Mouse (Mus musculus) hindbrain, embryonic 14.5 days (tissue): ENCODE measurements around the gene Ccdc61. TPM values are rescaled to one million over a fixed set of nuclear protein-coding genes. Genes with fewer than 3 reads are reported as not detected.
"Not testable (repeated sequence)": the region's sequence is repeated elsewhere in the genome, so short reads cannot be mapped to it uniquely, and the experiment has no call there.

Experiments used
- ATAC-seq: fragments of 200-750 bp; cut with Nextera tagmentation; 2 replicates; pipeline ENCODE4 v1.8.0; 2017; ENCODE audit warnings: moderate number of reproducible peaks, mild to moderate bottlenecking, moderate TSS enrichment, moderate library complexity; ENCODE audit not compliant: low FRiP score
- DNase-seq: peaks from one replicate; pipeline ENCODE4 v3.0.0-alpha.2; 2015; ENCODE audit warnings: low spot score
- H3K27ac ChIP-seq: fragments of 300-500 bp; sonication (generic); 2 replicates; pipeline ENCODE4 v1.5.1; 2014; ENCODE audit warnings: mild to moderate bottlenecking, moderate library complexity
- H3K27me3 ChIP-seq: fragments of 300-500 bp; sonication (generic); 2 replicates; pipeline ENCODE4 v1.6.1; 2014; ENCODE audit warnings: mild to moderate bottlenecking, low read length, mixed read lengths; ENCODE audit not compliant: control insufficient read depth, insufficient read depth
- H3K36me3 ChIP-seq: fragments of 300-500 bp; sonication (generic); replicated peaks from 2 replicates; pipeline ENCODE4 v1.6.1; 2014; ENCODE audit not compliant: control insufficient read depth, insufficient read depth
- H3K4me1 ChIP-seq: fragments of 300-500 bp; sonication (generic); replicated peaks from 2 replicates; pipeline ENCODE4 v1.6.1; 2014; ENCODE audit warnings: antibody characterized with exemption, low read length, mixed read lengths; ENCODE audit not compliant: control insufficient read depth, insufficient read depth
- H3K4me2 ChIP-seq: fragments of 300-500 bp; sonication (generic); replicated peaks from 2 replicates; pipeline ENCODE4 v1.6.1; 2014; ENCODE audit warnings: mild to moderate bottlenecking, moderate library complexity
- H3K4me3 ChIP-seq: fragments of 300-500 bp; sonication (generic); replicated peaks from 2 replicates; pipeline ENCODE4 v1.5.1; 2014; ENCODE audit warnings: mild to moderate bottlenecking, low read length
- H3K9ac ChIP-seq: fragments of 300-500 bp; sonication (generic); 2 replicates; pipeline ENCODE4 v1.6.1; 2014
- H3K9me3 ChIP-seq: fragments of 300-500 bp; sonication (generic); 2 replicates; pipeline ENCODE4 v1.6.1; 2016; ENCODE audit warnings: low read length; ENCODE audit not compliant: control insufficient read depth
- WGBS: fragments of 180-500 bp; shearing (Covaris S2); extraction: QIAGEN DNeasy Blood & Tissue Kit; methylation state at CpG from one replicate; pipeline ENCODE4 v1.1.7; 2014; 5-methylcytosine and 5-hydroxymethylcytosine counted together
- polyA plus RNA-seq: library from polyadenylated mRNA; unstranded; fragments of >200 nt; fragmentation: Nextera tagmentation; extraction: Ambion mirVana; gene quantifications from 2 replicates; pipeline ENCODE4 v1.2.1, GENCODE M21; 2014

The Ccdc61 gene
- polyA plus RNA-seq, 1 experiment from 2014 or later = 23.9 TPM

GRCm38 (mm10) chr7:18875372-18875771 is 34.8 kb downstream of the Ccdc61 start:
- Histone ChIP-seq H3K27ac (no peak overlapping the region), H3K27me3 (no peaks in the 10 kb centered on the region), H3K36me3 (no peaks in the 10 kb centered on the region), H3K9ac (no peak overlapping the region), H3K4me1 (0 out of 2 replicates have a peak, but pooled peaks cover 4% of the 10 kb centered on the region), H3K4me3 (no peak overlapping the region), H3K4me2 (no peak overlapping the region), H3K9me3 (no peaks in the 10 kb centered on the region)
- 85% methylated on average over 5 of the region's 5 CpGs for WGBS
- DNase-seq (no peak), ATAC-seq (no peak)

GRCm38 (mm10) chr7:18873253-18873652 is 37.0 kb downstream of the Ccdc61 start:
- H3K36me3 ChIP-seq = no peaks in the 10 kb centered on the region
- H3K27me3 ChIP-seq = no peaks in the 10 kb centered on the region
- peak overlapping the region; percentile 79 for H3K4me2 ChIP-seq
- H3K4me1 ChIP-seq = 0 out of 2 replicates have a peak, but pooled peaks cover 4% of the 10 kb centered on the region
- peak overlapping the region; percentile 47 for H3K4me3 ChIP-seq
- no peak overlapping the region for H3K27ac ChIP-seq
- ATAC-seq (peak; percentile 80), DNase-seq (peak; percentile 91)
- WGBS = under 1% methylated on average over 10 of the region's 10 CpGs
- peak overlapping the region; percentile 57 for H3K9ac ChIP-seq
- H3K9me3 ChIP-seq = no peaks in the 10 kb centered on the region

GRCm38 (mm10) chr7:18872816-18873215 is 37.4 kb downstream of the Ccdc61 start:
- no peaks in the 10 kb centered on the region for H3K9me3 ChIP-seq
- no peak for DNase-seq
- WGBS = 2% methylated on average over 7 of the region's 7 CpGs
- H3K36me3 ChIP-seq = no peaks in the 10 kb centered on the region
- peak; percentile 38 for ATAC-seq
- H3K27ac ChIP-seq = no peak overlapping the region
- peak overlapping the region; percentile 79 for H3K4me2 ChIP-seq
- peak overlapping the region; percentile 57 for H3K9ac ChIP-seq
- H3K27me3 ChIP-seq = no peaks in the 10 kb centered on the region
- 0 out of 2 replicates have a peak, but pooled peaks cover 4% of the 10 kb centered on the region for H3K4me1 ChIP-seq
- peak overlapping the region; percentile 47 for H3K4me3 ChIP-seq

GRCm38 (mm10) chr7:18872014-18872802 is 38.0 kb downstream of the Ccdc61 start:
- H3K9me3 ChIP-seq = no peaks in the 10 kb centered on the region
- 0 out of 2 replicates have a peak, but pooled peaks cover 4% of the 10 kb centered on the region for H3K4me1 ChIP-seq
- peak overlapping the region; percentile 47 for H3K4me3 ChIP-seq
- H3K27me3 ChIP-seq = no peaks in the 10 kb centered on the region
- ATAC-seq (peak; percentile 71), DNase-seq (peak; percentile 40)
- no peak overlapping the region for H3K27ac ChIP-seq
- WGBS = 32% methylated on average over 13 of the region's 14 CpGs
- H3K36me3 ChIP-seq = no peaks in the 10 kb centered on the region
- H3K9ac ChIP-seq = peak overlapping the region; percentile 57
- H3K4me2 ChIP-seq = peak overlapping the region; percentile 79

- not testable (repeated sequence) for H3K36me3 ChIP-seq, H3K27me3 ChIP-seq, H3K9ac ChIP-seq, DNase-seq, H3K27ac ChIP-seq, H3K9me3 ChIP-seq, H3K4me2 ChIP-seq, H3K4me3 ChIP-seq, H3K4me1 ChIP-seq, ATAC-seq
- WGBS = no CpG with 5 or more reads among the region's 8 CpGs
These were observed 39.2 kb downstream of the Ccdc61 start, which contains the start of gene Pglyrp1 for GRCm38 (mm10) chr7:18871031-18871430. Pglyrp1 (plus strand) TSS chr7:18871331.

- Histone ChIP-seq H3K9me3 (no peaks in the 10 kb centered on the region), H3K36me3 (no peaks in the 10 kb centered on the region), H3K4me3 (no peak overlapping the region), H3K27me3 (no peaks in the 10 kb centered on the region), H3K9ac (no peak overlapping the region), H3K4me2 (no peak overlapping the region), H3K27ac (no peak overlapping the region), H3K4me1 (0 out of 2 replicates have a peak, but pooled peaks cover 4% of the 10 kb centered on the region)
- ATAC-seq (no peak), DNase-seq (no peak)
- WGBS = 93% methylated on average over 2 of the region's 2 CpGs
These were observed 41.7 kb downstream of the Ccdc61 start for GRCm38 (mm10) chr7:18868491-18868890.

GRCm38 (mm10) chr7:18862801-18863200 is 47.4 kb downstream of the Ccdc61 start:
- Histone ChIP-seq H3K36me3 (no peaks in the 10 kb centered on the region), H3K9me3 (no peaks in the 10 kb centered on the region), H3K27ac (no peak overlapping the region), H3K4me3 (no peak overlapping the region), H3K4me2 (no peak overlapping the region), H3K27me3 (no peaks in the 10 kb centered on the region), H3K9ac (no peak overlapping the region), H3K4me1 (no peaks in the 10 kb centered on the region)
- ATAC-seq (no peak), DNase-seq (no peak)
- WGBS = 88% methylated on average over 6 of the region's 6 CpGs

GRCm38 (mm10) chr7:18858310-18858916 is 51.8 kb downstream of the Ccdc61 start:
- ATAC-seq = no peak
- Histone ChIP-seq H3K4me1 (no peaks in the 10 kb centered on the region), H3K4me3 (no peak overlapping the region), H3K9ac (no peak overlapping the region), H3K9me3 (no peaks in the 10 kb centered on the region), H3K36me3 (no peaks in the 10 kb centered on the region), H3K27me3 (no peaks in the 10 kb centered on the region), H3K27ac (0 out of 2 replicates have a peak overlapping the region, but pooled peaks have one; percentile 12), H3K4me2 (no peak overlapping the region)
- WGBS = 78% methylated on average over 5 of the region's 5 CpGs
- no peak for DNase-seq

- no peaks in the 10 kb centered on the region for H3K4me1 ChIP-seq
- H3K36me3 ChIP-seq = no peaks in the 10 kb centered on the region
- no peak for ATAC-seq
- H3K9me3 ChIP-seq = no peaks in the 10 kb centered on the region
- H3K27ac ChIP-seq = no peak overlapping the region
- no peak overlapping the region for H3K4me2 ChIP-seq
- no peak for DNase-seq
- H3K9ac ChIP-seq = no peak overlapping the region
- H3K4me3 ChIP-seq = no peak overlapping the region
- WGBS = 92% methylated on average over 1 of the region's 1 CpGs
- H3K27me3 ChIP-seq = no peaks in the 10 kb centered on the region
These were observed 61.8 kb downstream of the Ccdc61 start for GRCm38 (mm10) chr7:18848395-18848794.
